Mouse (Mus musculus) bone marrow macrophage, adult 2 months (primary cell): ENCODE measurements at regions not wholly inside any gene's neighbourhood (a gene's known extent, or its start where the extent isn't known, plus 50 kb on each side); places are given as distances from the start of the nearest gene placed in this dataset.

Source experiments
- CTCF ChIP-seq: IDR thresholded peaks from 2 replicates; pipeline ENCODE4 v1.5.1; 2012; ENCODE audit warnings: low read depth, mild to moderate bottlenecking, low read length, moderate library complexity
- POLR2A ChIP-seq: IDR thresholded peaks from 2 replicates; pipeline ENCODE4 v1.6.1; 2012; ENCODE audit warnings: mild to moderate bottlenecking, low read depth, low read length, borderline replicate concordance

GRCm38 (mm10) chr8:103337314-103337713 is 551.9 kb upstream of the Cdh11 start:
- TF ChIP-seq CTCF (no peak), POLR2A (no peak)
